Mouse (Mus musculus): Measurements from ENCODE around the gene Hnrnpf. TPM values are rescaled to one million over a fixed set of nuclear protein-coding genes. Genes with fewer than 3 reads are reported as not detected.

Hnrnpf gene
- polyA plus RNA-seq, 1 experiment from 2014 or later: 270 TPM

DNA sequence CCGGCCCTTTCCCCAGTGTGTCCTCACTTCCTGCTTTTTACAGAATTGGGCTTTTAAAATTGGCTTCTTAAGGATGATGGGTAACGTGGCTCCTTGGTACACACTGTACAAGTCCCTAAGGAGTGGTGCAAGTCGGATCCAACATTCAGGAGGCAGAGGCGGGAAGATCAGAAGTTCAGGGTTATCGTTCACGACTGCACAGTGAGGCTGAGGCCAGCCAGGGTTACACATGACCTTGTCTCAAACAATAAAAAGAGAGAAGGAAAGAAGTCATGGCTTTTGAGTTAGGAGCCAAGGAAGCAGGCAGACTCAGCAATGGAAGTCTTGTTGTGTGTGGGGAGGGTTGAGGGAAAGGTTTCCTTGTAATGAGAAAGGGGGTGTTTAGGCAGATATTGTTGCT is 56.0 kb downstream of the Hnrnpf start:
- WGBS (ENCODE audit: insufficient replicate concordance): 59% methylated on average over 6 of the region's 6 CpGs
- ATAC-seq: no peak
- Histone ChIP-seq H3K9me3 (ENCODE audit: low read length) (peaks cover 2% of the 10 kb centered on the region; the same call in 1 of the 2 replicates), H3K27ac (ENCODE audit: low read depth) (no peak overlapping the region), H3K36me3 (replicated peaks; ENCODE audit: insufficient read depth, low read length) (no peaks in the 10 kb centered on the region), H3K4me2 (ENCODE audit: low read depth, low read length) (no peak overlapping the region), H3K4me3 (ENCODE audit: low read depth, low read length) (no peak overlapping the region), H3K9ac (replicated peaks) (no peak overlapping the region), H3K27me3 (ENCODE audit: insufficient read depth, low read length) (no peaks in the 10 kb centered on the region), H3K4me1 (ENCODE audit: insufficient read depth) (no peaks in the 10 kb centered on the region)
- DNase-seq: no peak
- TF ChIP-seq CTCF (IDR thresholded peaks at IDR 0.05; ENCODE audit: low read depth) (no peak), EP300 (IDR thresholded peaks at IDR 0.05; ENCODE audit: low read depth) (no peak)

DNA sequence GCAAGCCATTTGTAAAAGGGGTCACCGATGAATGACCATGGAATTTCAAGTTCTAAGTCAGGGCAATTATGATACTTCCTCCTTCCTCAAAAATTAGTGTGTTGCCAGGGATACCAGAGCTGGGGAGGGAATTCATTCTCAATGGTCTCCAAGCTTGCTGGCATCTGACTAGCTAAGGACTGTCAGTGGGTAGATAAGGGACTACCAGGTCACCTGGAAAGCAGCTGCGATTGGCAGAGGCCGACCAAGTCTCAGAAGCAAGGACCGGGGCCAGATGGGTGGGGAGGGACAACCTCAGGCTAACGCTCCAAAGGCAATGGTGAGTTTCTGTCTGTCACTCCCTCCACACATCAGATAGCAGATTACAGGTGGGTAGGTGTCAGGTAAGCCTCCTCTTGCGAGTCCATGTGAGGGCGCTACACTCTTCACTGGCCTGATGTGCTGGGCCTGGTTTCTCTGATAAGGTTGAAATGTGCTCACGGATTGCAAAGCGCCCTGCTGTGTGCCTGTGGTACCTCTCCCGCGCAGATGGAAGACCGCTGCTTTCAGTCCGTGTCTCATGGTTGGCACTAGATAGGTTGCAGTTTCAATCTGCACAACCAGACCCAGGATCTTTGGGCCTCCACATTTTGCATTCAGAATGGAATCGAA is 56.9 kb downstream of the Hnrnpf start:
- H3K9ac ChIP-seq (replicated peaks): no peak overlapping the region
- H3K27ac ChIP-seq (ENCODE audit: low read depth): no peak overlapping the region
- no peaks in the 10 kb centered on the region for H3K36me3 ChIP-seq (replicated peaks; ENCODE audit: insufficient read depth, low read length)
- TF ChIP-seq EP300 (IDR thresholded peaks at IDR 0.05; ENCODE audit: low read depth): no peak
- TF ChIP-seq CTCF (IDR thresholded peaks at IDR 0.05; ENCODE audit: low read depth): no peak
- no peak overlapping the region for H3K4me2 ChIP-seq (ENCODE audit: low read depth, low read length)
- no peak overlapping the region for H3K4me3 ChIP-seq (ENCODE audit: low read depth, low read length)
- 43% methylated on average over 14 of the region's 14 CpGs for WGBS (ENCODE audit: insufficient replicate concordance)
- no peaks in the 10 kb centered on the region for H3K4me1 ChIP-seq (ENCODE audit: insufficient read depth)
- ATAC-seq (peak; percentile 23; the same call in 1 of the 2 replicates), DNase-seq (no peak)
- no peaks in the 10 kb centered on the region for H3K27me3 ChIP-seq (ENCODE audit: insufficient read depth, low read length)
- H3K9me3 ChIP-seq (ENCODE audit: low read length): peaks cover 2% of the 10 kb centered on the region; the same call in 1 of the 2 replicates

DNA sequence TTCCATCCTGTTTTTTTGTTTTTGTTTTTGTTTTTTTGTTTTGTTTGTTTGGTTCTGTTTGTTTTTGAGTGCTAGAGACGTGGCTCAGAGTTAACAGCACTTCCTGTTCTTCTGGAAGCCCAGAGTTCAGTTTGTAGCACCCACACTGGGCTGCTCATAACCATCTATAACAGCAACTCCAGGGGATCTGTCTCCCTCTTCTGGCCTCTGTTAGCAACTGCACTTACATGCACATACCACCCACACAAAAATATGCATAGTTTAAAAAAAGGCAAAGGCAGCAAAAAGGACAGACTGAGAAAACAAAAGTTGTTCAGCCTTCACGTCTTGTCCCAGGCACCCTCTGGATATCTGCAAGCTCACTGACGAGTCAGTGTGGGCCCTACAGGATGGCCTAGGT is 63.1 kb downstream of the Hnrnpf start:
- no peaks in the 10 kb centered on the region for H3K27me3 ChIP-seq (ENCODE audit: insufficient read depth, low read length)
- no peaks in the 10 kb centered on the region for H3K4me1 ChIP-seq (ENCODE audit: insufficient read depth)
- H3K36me3 ChIP-seq (replicated peaks; ENCODE audit: insufficient read depth, low read length): no peaks in the 10 kb centered on the region
- H3K9ac ChIP-seq (replicated peaks): no peak overlapping the region
- peaks cover 6% of the 10 kb centered on the region; the same call in 1 of the 2 replicates for H3K9me3 ChIP-seq (ENCODE audit: low read length)
- TF ChIP-seq EP300 (IDR thresholded peaks at IDR 0.05; ENCODE audit: low read depth): no peak
- peak; percentile 37 for TF ChIP-seq CTCF (IDR thresholded peaks at IDR 0.05; ENCODE audit: low read depth)
- no peak for ATAC-seq
- no peak overlapping the region for H3K4me3 ChIP-seq (ENCODE audit: low read depth, low read length)
- H3K27ac ChIP-seq (ENCODE audit: low read depth): no peak overlapping the region
- no peak for DNase-seq
- no peak overlapping the region for H3K4me2 ChIP-seq (ENCODE audit: low read depth, low read length)
- WGBS (ENCODE audit: insufficient replicate concordance): 72% methylated on average over 3 of the region's 3 CpGs

DNA sequence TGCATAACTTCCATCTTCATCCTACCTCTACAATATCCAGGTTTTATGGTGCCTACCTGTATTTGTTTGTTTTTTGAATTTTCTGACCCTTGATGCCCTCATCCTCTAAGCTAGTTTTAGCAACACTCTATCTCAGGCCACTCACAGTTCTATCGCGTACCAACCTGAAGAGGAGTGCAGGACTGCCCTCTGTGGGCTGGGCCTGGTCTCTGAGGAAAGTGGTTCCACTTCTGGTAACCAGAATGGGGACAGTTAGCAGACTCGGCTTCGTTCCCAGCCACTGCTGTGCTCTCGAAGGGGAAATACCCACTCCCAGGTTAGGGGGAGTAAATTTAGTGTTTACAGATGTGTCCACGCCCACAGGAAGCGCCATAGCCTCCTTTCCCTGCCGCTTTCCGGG is 66.6 kb downstream of the Hnrnpf start:
- H3K4me1 ChIP-seq (ENCODE audit: insufficient read depth): no peaks in the 10 kb centered on the region
- H3K9ac ChIP-seq (replicated peaks): no peak overlapping the region
- ATAC-seq: no peak
- no peaks in the 10 kb centered on the region for H3K36me3 ChIP-seq (replicated peaks; ENCODE audit: insufficient read depth, low read length)
- no peak overlapping the region for H3K4me2 ChIP-seq (ENCODE audit: low read depth, low read length)
- TF ChIP-seq CTCF (IDR thresholded peaks at IDR 0.05; ENCODE audit: low read depth) (peak; percentile 39), EP300 (IDR thresholded peaks at IDR 0.05; ENCODE audit: low read depth) (no peak)
- H3K9me3 ChIP-seq (ENCODE audit: low read length): peaks cover 6% of the 10 kb centered on the region; the same call in 1 of the 2 replicates
- H3K27ac ChIP-seq (ENCODE audit: low read depth): no peak overlapping the region
- no peaks in the 10 kb centered on the region for H3K27me3 ChIP-seq (ENCODE audit: insufficient read depth, low read length)
- no peak for DNase-seq
- 31% methylated on average over 9 of the region's 9 CpGs for WGBS (ENCODE audit: insufficient replicate concordance)
- H3K4me3 ChIP-seq (ENCODE audit: low read depth, low read length): no peak overlapping the region

Small RNA genes lying within 50 kb of the gene (microRNA-seq; reads per million reads assigned to microRNA genes)
- not detected for gene Gm25535

Other genes starting within 250 kb of the Hnrnpf start
- gene Zfp637, start 59.1 kb upstream of the Hnrnpf start, polyA plus RNA-seq (2015; fragmentation: Nextera tagmentation; extraction: Ambion mirVana): 25.4 and 25.7 TPM in 2 replicates
- gene Zfp239, start 38.2 kb upstream of the Hnrnpf start, polyA plus RNA-seq (2015; fragmentation: Nextera tagmentation; extraction: Ambion mirVana): 0.86 and 1.1 TPM in 2 replicates
- 0.20 TPM in 1 of 2 replicates, not detected in the other for gene Fxyd4, start 37.4 kb downstream of the Hnrnpf start, polyA plus RNA-seq (2015; fragmentation: Nextera tagmentation; extraction: Ambion mirVana)
- gene Rasgef1a, start 111.1 kb downstream of the Hnrnpf start, polyA plus RNA-seq (2015; fragmentation: Nextera tagmentation; extraction: Ambion mirVana): 0.06 and 0.11 TPM in 2 replicates
- 6.1 and 6.3 TPM in 2 replicates for gene Csgalnact2, start 238.8 kb downstream of the Hnrnpf start, polyA plus RNA-seq (2015; fragmentation: Nextera tagmentation; extraction: Ambion mirVana)

Data from liver, postnatal 0 days (tissue).